Mouse (Mus musculus) cerebellum, adult 2 months (tissue): Measurements from ENCODE around the gene BC005537. TPM values are rescaled to one million over a fixed set of nuclear protein-coding genes. Genes with fewer than 3 reads are reported as not detected.
A peak's percentile ranks its signal among the peaks of the same experiment; 100 is the strongest.

Source experiments
- DNase-seq, 2 experiments: peaks; one replicate each; pipeline ENCODE4 v3.0.0; 2021
- H3K27ac ChIP-seq: fragments of 200-500 bp; 2 replicates; pipeline ENCODE4 v1.5.1; 2012; ENCODE audit warnings: low read length, control low read depth, inconsistent platforms; ENCODE audit not compliant: insufficient read depth
- H3K27me3 ChIP-seq: fragments of 200-500 bp; 2 replicates; pipeline ENCODE4 v1.6.1; 2012; ENCODE audit warnings: inconsistent platforms, mild to moderate bottlenecking, low read length, moderate library complexity; ENCODE audit not compliant: control insufficient read depth, insufficient read depth
- H3K4me1 ChIP-seq: fragments of 200-500 bp; 2 replicates; pipeline ENCODE4 v1.6.1; 2011; ENCODE audit warnings: low read length; ENCODE audit not compliant: control insufficient read depth, insufficient read depth
- H3K4me3 ChIP-seq: fragments of 200-500 bp; replicated peaks from 2 replicates; pipeline ENCODE3; 2011; ENCODE audit warnings: mild to moderate bottlenecking, low read depth, low read length, control low read depth; ENCODE audit not compliant: insufficient read depth
- CTCF ChIP-seq: fragments of 200-500 bp; IDR thresholded peaks from 2 replicates; pipeline ENCODE4 v1.5.1; 2011; ENCODE audit warnings: low read depth, mild to moderate bottlenecking, control low read depth, low read length, moderate library complexity, borderline replicate concordance; ENCODE audit not compliant: insufficient read depth
- POLR2A ChIP-seq: fragments of 200-500 bp; IDR thresholded peaks from 2 replicates; pipeline ENCODE4 v1.6.1; 2011; ENCODE audit warnings: low read length, control low read depth, borderline replicate concordance; ENCODE audit not compliant: insufficient read depth
- WGBS: fragments of 180-500 bp; shearing (Covaris S2); methylation state at CpG from one replicate; pipeline ENCODE4 v1.1.7; 2018; 5-methylcytosine and 5-hydroxymethylcytosine counted together
- polyA plus RNA-seq: library from polyadenylated mRNA; depleted of rRNA; stranded (reverse); fragments of >200 nt; gene quantifications from 2 replicates; pipeline ENCODE4 v1.2.3, GENCODE M21; 2012

Gene BC005537
- polyA plus RNA-seq, 1 experiment = 107 TPM

DNA sequence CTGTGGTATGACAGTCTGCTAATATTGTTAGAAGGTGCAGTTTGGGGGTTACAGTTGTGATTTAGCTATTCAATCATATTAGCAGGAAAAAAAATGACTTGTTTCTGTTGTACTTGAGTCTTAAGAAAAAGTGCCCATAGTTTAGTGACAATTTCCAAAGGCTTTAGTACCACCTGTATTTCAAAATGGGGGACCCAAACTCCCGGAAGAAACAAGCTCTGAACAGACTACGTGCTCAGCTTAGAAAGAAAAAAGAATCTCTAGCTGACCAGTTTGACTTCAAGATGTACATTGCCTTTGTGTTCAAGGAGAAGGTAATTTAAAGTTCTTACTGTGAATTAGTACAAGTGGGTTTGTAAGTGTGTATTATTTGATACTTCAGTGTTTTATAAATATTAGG lies 1.7 kb downstream of the BC005537 start:
- peaks cover 3% of the 10 kb centered on the region for H3K4me1 ChIP-seq
- no peak for TF ChIP-seq POLR2A
- no peak for TF ChIP-seq CTCF

DNA sequence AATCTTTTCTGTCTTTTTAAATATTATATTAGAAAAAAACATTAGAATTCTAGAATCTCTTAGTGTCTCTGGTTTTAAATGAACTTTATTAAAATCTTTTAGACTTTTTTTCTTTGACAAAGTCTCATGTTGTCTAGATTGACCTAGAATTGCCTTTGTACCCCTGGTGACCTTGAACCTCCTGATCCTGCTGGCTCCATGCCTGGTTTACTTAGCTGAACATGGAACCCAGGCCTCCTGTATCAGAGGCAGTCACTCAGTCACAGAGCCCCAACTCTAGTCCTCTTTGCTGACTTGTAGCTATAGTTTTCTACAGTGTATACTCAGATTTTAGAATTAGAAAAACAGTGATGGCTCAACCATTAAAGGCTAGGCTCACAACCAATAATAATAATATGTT lies 4.6 kb downstream of the BC005537 start:
- DNase-seq = no peak
- Histone ChIP-seq H3K4me3 (no peak overlapping the region), H3K27ac (no peak overlapping the region), H3K4me1 (peaks cover 3% of the 10 kb centered on the region), H3K27me3 (no peaks in the 10 kb centered on the region)
- TF ChIP-seq CTCF (no peak), POLR2A (no peak)

More for the DNA sequence above, 1.7 kb downstream of the BC005537 start:
- no peak for DNase-seq
- 5% methylated on average over 2 of the region's 2 CpGs for WGBS
- H3K27ac ChIP-seq = no peak overlapping the region
- H3K27me3 ChIP-seq = no peaks in the 10 kb centered on the region
- H3K4me3 ChIP-seq = peak overlapping the region; percentile 22

DNA sequence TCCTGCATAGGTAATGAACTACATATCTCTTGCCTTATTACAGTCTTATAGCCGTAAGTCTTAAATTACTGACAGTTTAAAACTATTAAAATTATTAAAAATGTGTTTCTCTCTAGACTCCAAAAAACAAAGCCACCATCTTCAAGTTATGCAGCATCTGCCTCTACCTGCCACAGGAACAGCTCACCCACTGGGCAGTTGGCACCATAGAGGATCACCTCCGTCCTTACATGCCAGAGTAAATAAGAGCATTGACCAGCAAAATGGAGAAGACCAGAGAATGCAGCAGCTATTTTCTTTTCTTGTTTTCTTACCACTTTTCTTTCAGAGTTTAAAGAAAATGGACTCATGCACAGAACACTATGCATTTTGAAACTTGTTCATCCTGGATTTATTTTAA lies 11.1 kb downstream of the BC005537 start:
- H3K27me3 ChIP-seq = no peaks in the 10 kb centered on the region
- peak in 1 of 2 experiments; percentile 47 for DNase-seq
- no peak for TF ChIP-seq CTCF
- no peak for TF ChIP-seq POLR2A
- peaks cover 2% of the 10 kb centered on the region; the same call in 1 of the 2 replicates for H3K4me1 ChIP-seq
- H3K4me3 ChIP-seq = no peak overlapping the region
- H3K27ac ChIP-seq = no peak overlapping the region
- 49% methylated on average over 2 of the region's 2 CpGs for WGBS

DNA sequence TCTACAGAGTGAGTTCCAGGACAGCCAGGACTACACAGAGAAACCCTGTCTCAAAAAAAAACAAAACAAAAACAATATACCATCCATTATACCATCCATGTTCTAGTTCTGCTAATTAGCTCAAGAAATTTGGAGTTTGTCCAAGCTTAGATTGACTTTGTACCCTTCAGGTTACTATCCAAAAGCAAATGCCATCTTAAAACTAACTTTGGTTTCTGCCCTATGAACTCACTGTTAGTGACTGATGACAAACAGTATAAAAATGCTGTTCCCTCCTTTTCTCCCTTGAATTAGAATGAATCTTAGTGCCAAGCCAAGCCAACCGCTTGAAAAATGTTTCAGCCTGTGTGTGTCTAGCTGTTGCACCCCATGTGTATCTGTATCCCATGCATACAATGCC lies 13.2 kb downstream of the BC005537 start:
- H3K4me3 ChIP-seq = no peak overlapping the region
- no peak for DNase-seq
- no peaks in the 10 kb centered on the region for H3K27me3 ChIP-seq
- H3K27ac ChIP-seq = no peak overlapping the region
- TF ChIP-seq POLR2A = no peak
- no peak for TF ChIP-seq CTCF
- WGBS = 83% methylated on average over 1 of the region's 1 CpGs
- H3K4me1 ChIP-seq = peaks cover 2% of the 10 kb centered on the region; the same call in 1 of the 2 replicates

DNA sequence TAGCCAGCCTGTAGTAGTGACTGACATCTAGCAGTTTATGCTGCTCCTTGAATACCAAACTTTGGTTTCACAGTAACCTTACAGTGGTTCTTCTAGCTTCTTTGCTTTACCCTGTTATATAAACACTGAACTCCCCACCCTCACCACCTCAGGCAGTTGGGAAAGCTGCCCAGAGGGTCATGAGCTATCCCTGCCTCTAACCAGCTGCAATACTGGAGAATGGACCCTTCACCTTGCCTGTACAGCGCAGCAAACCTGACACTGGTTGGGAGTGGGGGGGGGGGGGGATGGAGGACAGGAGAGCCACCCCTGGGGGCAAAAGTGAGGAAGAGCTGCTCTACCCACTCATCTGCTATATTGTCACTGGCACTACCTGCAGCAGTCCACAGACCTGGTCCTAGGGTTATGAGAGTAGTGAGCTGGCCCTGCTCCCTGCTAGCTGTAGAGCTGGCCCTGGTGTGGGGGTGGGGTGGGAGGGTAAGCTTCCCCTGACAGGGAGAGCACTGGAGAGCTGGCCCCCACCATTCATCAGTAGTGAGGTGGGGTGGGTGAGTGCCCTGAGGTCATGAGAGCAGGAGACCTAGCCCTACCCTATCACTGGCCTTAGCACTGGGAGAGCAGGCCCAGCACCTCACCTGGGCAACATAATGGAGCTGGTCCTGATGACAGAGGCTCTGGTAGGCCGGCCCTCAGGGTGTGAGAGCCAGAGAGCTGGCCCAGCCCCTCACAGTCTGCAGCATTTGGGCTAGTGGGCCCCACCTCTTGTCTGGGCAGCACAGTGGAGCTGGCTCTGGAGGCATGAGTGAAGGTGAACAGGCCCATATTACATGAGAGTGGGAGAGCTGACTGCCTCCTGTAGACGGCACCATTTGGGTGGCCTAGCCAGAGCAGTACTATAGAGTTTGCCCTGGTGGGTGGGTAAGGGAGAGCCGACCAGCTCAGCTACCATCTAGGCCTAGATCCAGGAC lies 15.0 kb downstream of the BC005537 start:
- 71% methylated on average over 4 of the region's 4 CpGs for WGBS
- no peak for DNase-seq
- Histone ChIP-seq H3K4me1 (peaks cover 2% of the 10 kb centered on the region; the same call in 1 of the 2 replicates), H3K4me3 (no peak overlapping the region), H3K27me3 (no peaks in the 10 kb centered on the region), H3K27ac (no peak overlapping the region)
- TF ChIP-seq CTCF (no peak), POLR2A (no peak)

DNA sequence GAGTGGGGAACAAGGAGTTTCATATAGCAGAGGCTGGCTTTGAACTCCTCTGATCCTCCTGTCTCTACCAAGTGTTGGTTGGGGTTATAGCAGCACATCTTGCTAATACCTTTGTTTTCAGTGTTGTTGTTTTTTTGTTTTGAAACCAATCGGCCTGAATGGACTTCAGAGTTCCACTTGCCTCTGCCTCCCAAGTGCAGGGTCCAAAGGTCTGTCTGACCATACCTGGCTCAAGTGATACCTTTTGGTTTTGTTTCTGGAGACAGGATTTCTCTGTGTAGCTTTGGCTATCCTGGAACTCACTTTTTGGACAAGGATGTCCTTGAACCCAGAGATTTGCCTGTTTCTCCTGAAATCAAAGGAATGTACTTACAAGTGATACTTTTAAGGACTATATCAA lies 18.5 kb downstream of the BC005537 start:
- no peak for TF ChIP-seq CTCF
- TF ChIP-seq POLR2A = no peak
- no peaks in the 10 kb centered on the region for H3K27me3 ChIP-seq
- no peak overlapping the region for H3K27ac ChIP-seq
- peaks cover 4% of the 10 kb centered on the region for H3K4me1 ChIP-seq
- WGBS = 81% methylated on average over 1 of the region's 1 CpGs
- no peak for DNase-seq
- no peak overlapping the region for H3K4me3 ChIP-seq

DNA sequence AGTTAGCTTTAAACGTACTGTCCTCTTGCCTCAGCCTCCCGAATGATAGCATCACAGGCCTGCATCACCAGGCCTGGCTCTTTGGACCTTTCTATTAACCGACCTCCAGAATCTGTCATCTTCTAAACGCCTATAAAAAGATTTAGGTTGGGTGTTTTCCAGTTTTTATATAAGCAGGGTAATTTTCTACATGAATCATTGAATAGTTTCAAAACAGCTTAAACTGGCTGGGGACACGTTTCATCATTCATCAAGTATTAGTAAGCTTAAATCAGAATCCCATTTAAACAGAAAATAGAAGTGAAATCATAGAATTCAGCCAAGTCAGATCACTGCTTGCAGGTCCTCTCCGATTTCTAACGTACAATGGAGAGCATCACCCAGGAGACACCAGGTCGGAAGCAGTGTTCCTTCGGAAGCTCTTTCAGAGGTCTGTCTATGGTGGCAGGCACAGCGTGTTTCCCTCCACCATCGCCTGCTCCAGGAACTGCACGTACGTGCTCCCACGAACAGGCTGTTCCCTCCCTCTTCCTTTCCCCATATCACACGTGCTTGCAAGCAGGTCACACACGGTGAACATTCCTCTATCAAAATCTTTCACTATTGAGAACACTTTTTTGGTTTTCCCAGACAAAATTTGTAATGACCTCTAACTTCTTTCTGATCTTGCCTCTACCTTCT lies 21.3 kb downstream of the BC005537 start:
- Histone ChIP-seq H3K4me1 (peaks cover 7% of the 10 kb centered on the region), H3K27me3 (no peaks in the 10 kb centered on the region), H3K27ac (no peak overlapping the region), H3K4me3 (no peak overlapping the region)
- DNase-seq = no peak
- WGBS = 85% methylated on average over 16 of the region's 16 CpGs
- no peak for TF ChIP-seq CTCF
- no peak for TF ChIP-seq POLR2A

DNA sequence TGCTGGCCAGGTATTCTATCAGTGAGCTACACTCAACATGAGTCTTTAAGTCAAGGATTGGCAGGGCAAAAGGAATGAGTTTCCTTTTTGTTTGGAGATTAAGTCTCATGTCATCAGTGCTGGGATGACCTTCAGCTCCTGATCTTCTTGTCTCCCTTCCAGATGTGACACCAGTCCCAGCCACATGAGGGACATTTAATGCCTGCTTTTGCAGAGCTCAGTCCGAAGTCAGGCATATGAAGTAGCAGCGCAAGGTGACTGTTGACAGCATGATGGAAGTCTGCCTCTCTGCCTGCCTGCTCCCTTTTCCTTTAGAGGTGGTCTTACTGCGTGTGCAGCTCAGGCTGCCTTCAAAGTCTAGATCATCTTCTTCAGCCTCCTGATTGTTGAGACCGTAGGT lies 23.2 kb downstream of the BC005537 start:
- Histone ChIP-seq H3K27me3 (no peaks in the 10 kb centered on the region), H3K4me1 (peaks cover 7% of the 10 kb centered on the region), H3K4me3 (no peak overlapping the region), H3K27ac (no peak overlapping the region)
- WGBS = 97% methylated on average over 4 of the region's 4 CpGs
- TF ChIP-seq CTCF (no peak), POLR2A (no peak)
- DNase-seq = no peak
